Mouse (Mus musculus) gastrocnemius, postnatal 25 days (tissue): ENCODE measurements at regions not wholly inside any gene's neighbourhood (a gene's known extent, or its start where the extent isn't known, plus 50 kb on each side); places are given as distances from the start of the nearest gene placed in this dataset.

ENCODE experiments used
- DNase-seq: peaks from one replicate; pipeline ENCODE4 v3.0.0; 2022

- DNase-seq = no peak
Observed at GRCm38 (mm10) chr8:103894589-103894988, 206.8 kb upstream of the Cdh5 start.

- no peak for DNase-seq
Observed at GRCm38 (mm10) chr8:103895132-103895531, 206.3 kb upstream of the Cdh5 start.

DNA sequence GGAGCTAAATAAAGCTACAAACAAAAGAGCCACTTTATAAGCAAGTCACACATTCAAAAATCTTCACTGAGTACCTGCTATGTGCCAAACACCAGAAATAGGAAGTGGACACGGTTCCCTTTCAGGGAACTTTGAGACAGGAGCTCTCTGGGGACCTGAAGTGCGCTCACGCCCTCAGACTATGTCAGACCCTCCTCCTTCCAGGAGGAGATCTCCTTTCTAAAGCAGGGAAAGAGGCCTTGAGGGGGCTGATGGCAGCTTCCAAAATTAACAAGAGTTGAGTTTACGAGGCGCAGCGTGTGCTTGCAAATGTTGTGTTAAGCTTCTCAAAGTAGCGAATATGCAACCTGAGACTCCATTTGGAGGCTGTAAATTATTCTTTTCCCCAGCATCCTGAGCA, 204.0 kb upstream of the Cdh5 start:
- no peak for DNase-seq

DNA sequence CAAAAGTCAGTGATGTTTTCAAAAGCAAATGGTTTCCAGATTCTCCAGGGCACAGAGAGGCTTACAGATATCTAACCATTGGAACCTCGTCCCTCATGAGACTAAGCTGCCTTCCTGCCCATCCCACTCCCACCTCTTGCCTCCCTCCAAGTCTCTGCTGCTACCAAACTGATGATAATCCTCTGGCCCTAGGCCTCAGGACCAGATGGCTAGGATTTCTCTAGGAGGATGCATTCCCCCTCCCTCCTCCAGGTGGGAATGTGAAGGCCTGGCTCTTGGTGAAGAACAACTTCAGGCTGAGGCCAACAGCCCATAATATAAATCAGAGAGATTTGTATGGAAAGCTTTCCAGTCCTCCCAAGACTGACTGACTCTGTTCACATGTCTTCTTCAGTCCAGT, 198.9 kb upstream of the Cdh5 start:
- DNase-seq = peak; percentile 10

- DNase-seq = no peak
Observed at GRCm38 (mm10) chr8:103903635-103904034, 197.8 kb upstream of the Cdh5 start.

DNA sequence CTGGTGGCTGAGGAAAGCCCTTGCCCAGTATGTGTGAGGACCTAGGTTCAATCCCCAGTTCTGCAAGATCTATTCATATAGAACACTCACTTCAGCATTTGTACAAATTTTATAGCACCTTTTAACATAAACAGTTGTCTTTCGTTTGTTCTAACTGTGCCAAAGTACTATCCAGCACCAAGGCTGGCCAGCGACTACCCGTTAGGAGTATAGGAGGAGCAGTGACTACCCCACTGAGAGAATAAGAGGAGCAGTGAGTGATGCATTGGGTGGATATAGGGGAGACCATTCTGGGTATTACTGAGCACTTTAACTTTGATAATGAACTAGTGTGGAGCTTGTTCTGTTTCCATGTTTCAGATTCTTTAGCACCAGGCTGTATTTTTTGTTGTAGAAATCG, 193.8 kb upstream of the Cdh5 start:
- DNase-seq = no peak

GRCm38 (mm10) chr8:103911287-103912015, 190.0 kb upstream of the Cdh5 start:
- DNase-seq = no peak

DNA sequence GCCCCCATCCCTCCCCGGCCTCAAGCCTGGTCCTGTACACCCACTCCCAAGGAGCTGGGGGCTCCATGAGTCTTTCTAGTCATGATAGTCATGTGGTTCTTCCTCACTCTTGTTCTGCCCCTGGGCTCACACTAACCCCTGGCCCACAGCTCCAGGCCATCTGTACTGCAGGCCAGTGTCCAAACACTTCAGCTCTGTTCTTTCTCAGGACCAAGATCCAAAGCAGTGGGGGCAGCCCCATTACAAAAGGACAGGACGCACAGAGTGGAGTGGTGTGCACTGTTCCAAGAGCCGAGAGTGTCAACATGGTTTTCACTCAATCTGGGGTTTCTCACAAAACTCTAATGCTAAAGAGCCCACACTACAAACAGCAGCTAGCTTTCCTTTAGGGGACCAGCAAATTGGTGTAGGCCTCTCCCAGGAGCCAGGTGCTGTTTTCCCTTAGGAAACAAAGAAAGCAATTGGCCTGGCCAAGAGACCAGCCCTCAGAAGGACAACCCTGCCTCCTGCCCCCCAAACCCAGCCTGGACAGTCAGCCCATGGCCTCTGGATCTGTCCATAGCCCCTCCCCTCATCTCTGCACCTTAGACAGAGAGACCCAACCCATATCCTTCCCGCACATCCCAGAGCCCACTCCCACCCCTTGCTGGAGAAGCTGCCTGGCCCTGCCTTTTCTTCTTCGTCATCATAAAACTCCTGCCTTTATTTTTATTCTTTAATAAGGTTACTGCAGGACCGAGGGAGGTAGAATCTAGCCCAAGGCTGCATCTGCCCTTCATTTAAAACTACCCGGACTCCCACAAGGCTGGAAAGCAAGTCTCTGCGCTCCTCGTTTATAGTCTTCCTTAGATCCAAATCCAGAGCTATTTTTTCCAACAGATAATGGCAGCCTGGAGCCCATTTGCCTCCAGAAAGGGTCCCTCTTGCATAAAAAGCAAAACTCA, 188.2 kb upstream of the Cdh5 start:
- peak; percentile 20 for DNase-seq

- no peak for DNase-seq
Observed at GRCm38 (mm10) chr8:103913927-103914640, 187.3 kb upstream of the Cdh5 start.

DNA sequence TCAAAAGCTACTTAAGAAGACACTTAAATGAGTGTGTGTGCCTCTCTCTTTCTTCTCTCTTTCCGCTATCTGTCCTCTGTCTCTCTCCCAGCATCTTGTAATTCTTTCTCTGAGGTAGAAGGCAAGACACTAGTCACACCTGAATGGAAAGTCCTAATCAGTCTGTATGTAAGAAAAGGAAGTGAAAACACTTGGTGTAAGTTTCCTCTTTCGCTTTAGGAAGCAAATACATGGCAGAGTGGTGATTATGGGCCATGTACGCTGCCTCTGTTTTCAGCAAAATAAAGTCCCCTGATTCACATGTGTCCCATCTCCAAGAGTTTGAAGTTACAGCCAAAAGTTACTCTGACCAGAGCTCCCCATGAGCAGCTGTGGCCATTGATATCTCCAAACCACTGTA, 182.1 kb upstream of the Cdh5 start:
- DNase-seq = no peak

DNA sequence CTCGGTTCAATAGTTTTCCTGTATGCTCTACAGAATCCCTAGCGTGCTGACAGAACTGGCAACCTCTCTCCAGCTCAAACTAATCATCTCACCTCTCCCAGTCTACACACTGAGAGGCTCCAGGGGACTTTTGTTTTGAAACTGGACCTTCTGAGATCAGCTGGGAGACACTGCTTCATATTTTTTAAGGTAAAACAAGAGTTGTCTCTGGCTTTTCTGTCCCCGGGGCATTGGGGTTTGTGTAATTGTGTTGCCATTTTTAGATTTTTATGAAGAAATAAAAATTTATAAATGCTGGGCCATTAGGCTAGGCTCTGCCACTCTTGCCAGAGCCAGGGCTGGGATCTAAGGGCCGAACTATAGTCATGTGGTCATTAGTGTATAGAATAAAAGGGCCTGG, 179.8 kb upstream of the Cdh5 start:
- DNase-seq = no peak

GRCm38 (mm10) chr8:103922746-103923145, 178.7 kb upstream of the Cdh5 start:
- no peak for DNase-seq

DNA sequence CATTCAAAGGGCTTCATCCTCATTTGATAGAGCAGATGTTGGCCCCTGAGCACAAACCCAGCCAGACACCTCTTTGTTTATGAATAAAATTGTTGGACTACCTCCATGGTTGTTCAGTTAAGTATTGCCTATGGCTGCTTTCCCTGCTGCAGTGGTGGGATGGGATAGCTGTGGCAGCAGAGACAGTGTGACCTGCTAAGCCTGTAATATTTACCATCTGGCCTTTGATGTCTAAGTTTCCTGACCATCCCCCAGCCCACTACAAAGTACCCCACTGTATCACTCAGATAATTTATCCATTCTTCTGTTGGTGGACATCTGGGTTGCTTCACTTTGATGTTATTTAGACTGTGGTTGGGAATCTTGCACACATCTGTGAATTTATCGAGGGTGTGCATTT, 168.7 kb upstream of the Cdh5 start:
- no peak for DNase-seq

- no peak for DNase-seq
Observed at GRCm38 (mm10) chr8:103936491-103936890, 164.9 kb upstream of the Cdh5 start.

DNA sequence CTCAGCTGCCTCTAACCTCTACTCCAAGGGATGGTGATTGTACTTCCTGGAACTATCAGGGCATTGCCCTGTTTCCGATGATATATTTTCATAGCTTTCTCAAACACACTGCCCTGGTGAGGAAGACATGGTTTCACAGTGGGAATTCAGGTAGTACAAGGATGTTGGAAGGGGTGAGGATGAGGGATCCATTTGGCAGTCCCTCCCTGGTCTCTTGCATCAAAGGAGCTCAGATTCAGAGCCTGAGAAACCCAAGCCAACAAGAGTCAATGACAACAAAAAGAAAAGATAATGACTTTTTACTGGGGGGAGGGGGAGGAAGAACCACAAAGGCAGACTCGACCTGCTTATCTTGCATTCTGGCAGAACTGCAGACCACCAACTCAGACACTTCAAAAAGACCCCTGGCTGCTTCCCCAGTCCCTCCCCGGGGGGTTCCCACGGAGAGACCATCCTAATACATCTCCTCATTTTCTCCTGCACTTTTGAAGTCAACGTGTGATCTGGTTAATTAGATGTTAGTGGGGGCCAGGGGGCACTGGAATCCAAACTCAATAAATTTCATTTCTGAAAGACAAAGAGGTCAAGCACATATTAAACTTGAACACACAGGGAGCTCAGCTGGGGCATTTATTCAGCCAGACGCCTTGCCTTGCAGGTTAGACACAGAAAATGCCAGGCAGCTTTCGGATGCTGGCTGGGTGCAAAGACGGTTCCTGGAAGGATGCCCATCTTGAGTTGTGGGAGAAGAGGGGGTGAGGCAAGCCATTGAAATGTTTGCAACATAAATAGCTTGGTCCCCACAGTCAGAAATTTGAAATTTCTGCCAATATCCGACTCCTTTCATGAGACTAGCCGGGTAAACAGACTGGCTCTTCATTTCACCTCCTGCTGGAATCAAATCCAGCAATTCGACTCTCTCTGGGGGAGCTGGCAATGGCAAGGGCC, 162.9 kb upstream of the Cdh5 start:
- DNase-seq = no peak

GRCm38 (mm10) chr8:103940958-103941532, 160.4 kb upstream of the Cdh5 start:
- no peak for DNase-seq

DNA sequence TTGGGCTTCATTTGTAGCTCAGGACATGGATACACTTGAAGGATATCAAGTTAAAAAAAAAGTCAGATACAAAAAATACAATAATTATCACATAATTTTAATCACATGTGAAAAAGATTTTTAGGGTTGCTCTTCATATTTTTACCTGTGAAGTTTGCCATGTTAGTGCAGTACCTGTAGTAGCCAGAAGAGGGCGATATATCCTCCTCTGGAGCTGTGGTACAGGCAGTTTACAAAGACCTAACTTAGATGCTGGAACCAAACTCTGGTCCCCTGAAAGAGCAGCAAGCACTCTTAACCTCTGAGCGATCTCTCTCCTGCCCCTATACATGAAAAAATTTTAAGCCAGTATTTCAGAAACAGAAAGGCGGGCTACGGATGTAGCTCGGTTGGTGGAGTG, 153.0 kb upstream of the Cdh5 start:
- no peak for DNase-seq

GRCm38 (mm10) chr8:103950460-103950859, 151.0 kb upstream of the Cdh5 start:
- DNase-seq = no peak

- DNase-seq = no peak
Observed at GRCm38 (mm10) chr8:103953586-103953985, 147.8 kb upstream of the Cdh5 start.

DNA sequence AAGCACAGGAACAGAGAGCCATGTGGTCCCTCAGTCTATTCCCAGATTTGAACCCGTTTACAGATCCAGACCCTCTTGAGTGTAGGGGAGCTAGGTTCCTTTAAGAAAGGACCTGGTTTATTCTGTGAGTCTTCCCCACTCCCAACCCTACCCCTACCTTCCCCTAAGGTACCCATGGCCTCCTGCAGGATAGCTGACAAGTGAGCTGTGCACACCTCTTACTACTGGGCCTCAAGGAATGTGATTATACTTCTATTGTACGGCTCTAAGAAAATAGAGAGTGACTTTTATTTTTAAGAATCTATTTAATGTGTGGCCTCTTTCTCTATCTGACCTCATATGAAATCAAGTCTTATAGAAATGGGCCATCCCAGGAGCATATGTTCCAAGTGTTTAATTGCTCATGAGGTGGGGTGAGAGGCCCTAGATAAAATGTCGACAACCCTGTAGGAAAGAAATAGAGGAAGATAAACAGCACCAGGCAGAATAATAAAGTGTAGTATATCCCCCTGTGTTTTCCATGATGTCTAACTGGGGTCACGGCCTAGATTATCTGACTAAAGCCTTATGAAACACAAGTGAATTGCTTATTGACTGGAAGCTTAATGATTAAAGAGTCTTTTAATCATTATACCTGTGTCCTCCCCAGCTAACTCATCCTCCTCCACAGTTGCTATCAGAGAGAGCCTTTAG, 145.7 kb upstream of the Cdh5 start:
- DNase-seq = no peak
